Mouse (Mus musculus) layer of hippocampus, adult 8-10 months (tissue): Measurements from ENCODE around the gene Vtcn1. TPM values are rescaled to one million over a fixed set of nuclear protein-coding genes. Genes with fewer than 3 reads are reported as not detected.

Experiments used
- DNase-seq, 2 experiments: peaks; one replicate each; pipeline ENCODE4 v3.0.0; 2022; ENCODE audit warnings: low spot score in 2 of 2
- total RNA-seq, 4 experiments: library from RNA; stranded (reverse); gene quantifications; 2 replicates each; pipeline ENCODE4 v1.2.4; 2022

Gene Vtcn1
- total RNA-seq, 4 experiments from 2014 or later = not detected

DNA sequence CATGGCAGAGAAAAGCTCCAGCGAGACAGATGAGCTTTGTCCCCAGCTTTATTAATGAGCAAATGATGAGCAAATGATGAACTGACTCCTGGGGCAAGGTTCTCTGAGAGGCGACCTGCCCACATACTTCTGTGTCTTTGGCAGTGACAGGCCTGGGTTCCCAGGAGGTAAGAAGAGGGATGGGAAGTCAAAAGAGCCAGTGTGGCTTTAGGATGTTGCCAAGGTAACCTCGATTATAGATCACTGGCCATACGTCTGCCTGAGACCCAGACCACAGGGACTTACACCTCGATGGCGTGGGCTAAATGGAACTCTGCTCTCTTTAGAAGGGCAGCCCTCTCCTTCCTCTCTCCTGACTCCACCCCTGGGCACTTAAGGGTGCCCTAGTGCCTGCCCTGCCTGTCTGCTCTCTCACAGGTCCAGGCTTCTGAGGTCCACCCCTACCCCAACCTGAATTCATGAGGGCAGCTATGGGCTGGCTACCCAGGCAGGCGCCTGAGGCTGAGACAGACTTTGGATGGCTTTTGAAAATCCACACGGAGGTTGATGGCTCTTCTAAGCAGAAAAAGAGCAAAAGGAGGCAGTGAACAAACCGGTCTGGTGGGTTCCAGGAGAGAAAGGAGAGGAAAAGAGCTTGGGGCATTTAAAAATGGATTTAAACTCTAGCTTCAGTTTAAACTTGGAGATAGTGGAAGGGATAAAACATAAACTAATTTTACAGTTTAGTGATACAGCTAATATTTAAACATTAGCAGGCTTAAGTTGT lies 31.0 kb downstream of the Vtcn1 start:
- DNase-seq = no peak

DNA sequence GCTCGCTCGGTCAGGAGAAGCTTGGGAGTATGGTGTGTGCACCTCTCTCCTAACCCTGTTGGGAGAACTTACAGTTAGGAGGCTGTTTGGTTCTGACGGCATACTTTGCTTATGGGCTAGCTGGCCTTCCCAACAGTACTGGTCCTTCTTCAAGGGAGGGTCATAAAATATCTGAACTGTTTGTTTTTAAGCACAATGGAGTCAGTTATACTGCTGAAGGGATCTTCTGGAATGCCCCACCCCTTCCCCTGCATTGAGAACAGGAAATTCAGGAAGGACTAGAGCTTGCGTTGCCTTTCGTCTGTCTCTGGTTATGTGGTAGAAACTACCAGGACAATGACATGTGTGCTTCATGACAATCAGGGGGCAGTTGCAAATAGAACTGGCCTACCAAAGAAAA lies 31.9 kb downstream of the Vtcn1 start:
- DNase-seq = no peak

DNA sequence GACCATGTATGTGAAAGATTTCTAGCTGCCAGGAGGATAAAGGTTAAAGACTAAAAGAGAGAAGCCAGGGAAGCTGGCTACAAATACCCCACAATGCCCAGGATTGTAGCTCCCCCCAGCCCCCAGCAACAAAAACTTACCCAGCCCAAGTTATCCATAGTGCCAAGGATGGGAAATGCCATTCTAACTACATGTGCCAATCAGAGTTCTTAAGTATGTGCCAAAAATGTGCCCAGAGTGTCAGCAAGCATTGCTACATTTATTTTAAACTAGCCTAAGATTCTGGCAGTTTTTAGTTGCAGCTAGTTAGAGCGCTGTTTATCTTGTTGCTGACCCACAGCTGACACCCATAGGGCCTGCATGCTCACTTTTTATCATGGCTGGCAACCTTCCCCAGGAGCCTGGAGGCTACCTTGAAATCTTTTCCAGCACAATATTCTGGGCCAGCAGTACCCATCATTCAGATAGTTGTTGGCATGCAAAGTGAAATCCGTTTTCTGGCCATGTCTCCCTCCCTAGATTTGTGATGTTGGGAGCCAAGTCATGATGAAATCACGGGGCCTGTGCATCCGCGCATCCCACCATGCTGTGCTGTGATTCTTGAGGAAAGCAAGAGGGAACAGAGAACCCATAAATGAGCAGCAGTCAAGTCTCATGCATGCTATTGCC lies 33.2 kb downstream of the Vtcn1 start:
- no peak for DNase-seq

DNA sequence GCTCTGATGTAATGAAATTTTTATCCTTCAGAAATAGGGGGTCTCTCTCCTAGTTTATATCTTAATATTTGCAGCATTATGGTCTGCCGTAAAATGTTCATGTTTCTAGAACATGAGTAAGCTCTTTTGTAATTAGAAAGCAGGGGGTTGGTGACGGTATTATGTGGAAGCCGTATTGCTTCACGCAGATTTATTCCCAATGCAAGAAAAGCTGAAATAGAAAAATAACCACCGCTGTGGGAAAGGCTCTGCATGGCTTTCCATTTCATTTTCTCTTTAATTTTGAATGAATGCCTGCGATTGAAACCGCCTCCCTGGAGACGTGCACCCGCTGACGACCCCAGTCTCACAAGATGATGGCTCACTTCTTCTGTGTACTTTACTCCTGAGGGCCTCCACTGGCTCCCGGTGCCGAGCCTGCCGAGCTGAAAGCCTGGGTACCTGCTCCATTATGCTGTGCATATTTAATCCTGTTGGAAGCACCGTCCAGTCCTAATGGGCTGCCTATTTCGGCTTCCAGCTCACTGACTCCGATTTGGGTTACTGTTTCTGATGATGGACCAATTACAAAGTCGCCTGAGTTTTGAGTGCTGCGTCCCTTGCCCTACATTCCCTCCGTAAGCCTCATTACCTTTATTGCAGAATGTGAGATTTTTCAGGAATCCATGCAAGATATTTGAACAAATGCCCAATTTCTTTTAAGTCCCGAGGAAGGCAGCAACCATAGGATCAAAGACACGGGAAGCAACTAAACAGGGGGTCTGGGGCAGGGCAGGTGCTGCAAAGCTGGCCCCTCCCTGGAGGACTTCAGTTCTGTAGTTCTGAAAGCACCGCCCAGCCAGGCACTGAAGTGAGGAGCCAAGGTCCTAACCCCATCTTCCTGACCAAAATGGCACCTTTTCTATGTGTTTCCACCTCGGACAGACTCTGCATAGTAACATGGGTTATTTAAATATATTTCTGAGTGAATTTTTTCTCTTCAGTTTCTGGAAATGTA lies 36.3 kb downstream of the Vtcn1 start:
- no peak for DNase-seq

DNA sequence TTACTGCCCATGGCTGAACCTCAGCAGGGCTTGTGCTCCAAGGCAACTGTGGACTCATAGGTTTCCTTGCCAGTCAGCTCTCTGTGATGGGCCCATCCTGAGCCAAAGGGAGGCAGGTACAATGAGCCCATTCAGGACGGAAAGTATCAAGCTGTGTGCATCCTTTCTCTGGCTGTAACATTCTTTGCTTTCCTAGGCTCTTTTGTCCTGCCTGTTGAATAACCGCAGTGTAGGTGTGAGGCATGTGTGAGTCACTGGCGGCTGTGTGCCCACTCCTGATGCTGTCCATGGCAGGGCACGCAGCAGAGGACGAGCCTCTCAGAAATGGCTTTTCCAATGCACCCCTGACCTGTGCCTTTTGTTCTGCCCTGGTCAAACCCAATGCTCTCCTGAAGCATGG lies 41.7 kb downstream of the Vtcn1 start:
- DNase-seq = no peak

DNA sequence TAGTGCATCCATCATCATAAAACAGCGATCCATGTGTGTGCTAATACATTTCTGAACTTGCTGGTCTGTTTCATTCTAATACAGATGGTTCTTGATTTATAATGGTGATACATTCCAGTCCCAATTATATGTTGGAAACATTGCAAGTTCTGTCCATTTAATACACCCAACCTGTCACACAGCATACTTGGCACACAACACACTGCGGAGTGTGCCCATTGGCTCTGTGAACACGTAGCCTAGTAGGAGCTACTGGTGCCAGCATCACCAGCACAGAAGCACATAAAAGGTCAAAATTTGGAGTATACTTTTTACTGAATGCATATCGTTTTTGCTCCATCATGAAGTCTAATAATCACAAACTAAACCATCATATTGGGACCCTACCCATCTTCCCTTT lies 51.8 kb downstream of the Vtcn1 start:
- no peak for DNase-seq

DNA sequence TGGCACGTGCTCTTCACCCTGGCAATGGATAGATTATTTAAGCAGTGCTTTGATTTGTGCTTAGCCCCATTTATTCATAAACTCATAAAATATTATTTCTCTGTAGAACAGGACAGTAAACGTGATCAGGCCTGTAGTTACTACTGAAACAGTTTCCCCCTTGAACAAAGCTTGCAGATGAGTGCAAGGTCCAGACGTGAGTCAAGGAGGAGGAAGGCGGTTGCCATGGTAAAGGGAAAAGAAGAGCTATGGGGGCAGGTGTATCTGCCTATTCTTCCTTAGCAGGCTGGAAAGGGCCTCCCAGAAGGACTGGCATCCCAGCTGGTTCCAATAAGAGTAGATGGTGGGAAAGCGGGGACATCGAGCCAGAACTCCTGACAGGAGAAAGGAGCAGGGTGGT lies 56.1 kb downstream of the Vtcn1 start:
- DNase-seq = peak in 1 of 2 experiments; percentile 9

DNA sequence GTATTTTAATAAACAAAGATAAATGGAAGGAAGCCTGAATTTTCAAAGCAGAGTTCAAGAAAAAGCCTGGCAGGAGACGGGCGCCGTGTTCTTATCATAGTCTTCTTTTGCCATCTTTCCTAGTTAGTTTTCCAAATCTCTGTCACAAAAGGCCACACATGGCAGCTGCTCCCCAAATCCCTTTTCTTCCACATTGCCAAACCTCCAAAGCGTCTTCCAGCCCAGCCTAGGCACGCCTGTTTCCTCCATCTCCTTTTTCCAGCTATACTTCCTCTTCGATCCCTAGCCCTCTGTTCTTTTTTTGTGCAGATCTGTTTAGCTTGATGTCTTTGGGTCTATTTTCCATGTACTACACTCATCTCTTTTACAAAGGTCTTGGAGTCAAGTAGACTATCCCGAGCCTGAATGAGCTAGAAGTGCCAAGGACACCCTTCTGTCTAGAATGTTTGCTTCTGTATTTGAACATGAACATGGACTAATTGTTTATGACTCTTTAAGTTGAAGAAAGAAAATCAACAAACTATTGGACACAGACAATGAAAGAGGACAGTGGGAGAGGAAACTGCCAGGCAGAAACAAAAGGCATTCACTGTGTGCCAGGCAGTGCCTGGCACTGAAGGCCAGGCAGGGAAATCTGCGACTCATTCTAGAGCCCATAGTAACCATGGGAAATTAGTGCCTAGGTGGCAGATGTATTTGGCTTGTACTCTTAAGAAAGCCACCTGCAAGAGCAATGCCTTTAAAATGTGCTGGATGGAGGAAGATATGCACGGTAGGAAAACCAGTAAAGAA lies 56.8 kb downstream of the Vtcn1 start:
- no peak for DNase-seq

DNA sequence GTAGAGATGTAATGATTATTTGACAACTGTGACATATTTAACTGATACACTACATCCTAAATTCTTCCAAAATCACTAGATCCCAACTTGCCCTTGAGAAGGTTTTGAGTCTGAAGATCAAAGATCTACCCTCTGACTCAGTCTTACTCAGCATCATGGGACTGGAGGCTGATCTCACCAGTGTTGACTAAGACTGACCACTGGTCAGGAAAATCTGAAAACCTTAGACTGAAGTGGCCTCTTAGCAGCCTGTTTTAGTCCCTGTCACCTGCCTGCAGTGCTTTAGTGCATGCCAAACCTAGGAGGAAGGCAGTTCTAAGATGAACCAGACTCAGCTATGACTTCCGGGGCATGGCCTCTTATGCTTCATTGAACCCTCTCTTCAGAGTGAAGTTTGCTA lies 64.0 kb downstream of the Vtcn1 start:
- no peak for DNase-seq

DNA sequence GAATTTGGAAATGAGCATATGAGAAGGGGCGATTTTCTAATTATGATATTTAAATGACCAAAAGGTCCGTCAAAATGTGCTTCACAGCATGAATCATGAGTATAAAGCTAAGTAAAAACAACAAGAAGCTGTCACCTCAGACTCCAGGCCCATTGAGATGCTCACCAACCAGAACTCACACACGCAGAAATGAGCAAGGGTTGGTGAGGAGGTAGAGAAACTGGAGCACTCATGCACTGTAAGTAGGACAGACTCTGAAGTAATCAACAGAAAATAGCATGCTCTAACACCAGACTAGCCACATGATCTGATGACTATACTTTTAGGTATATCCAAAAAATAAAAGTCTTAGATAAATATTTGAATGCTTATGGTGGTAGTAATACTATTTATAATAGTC lies 65.1 kb downstream of the Vtcn1 start:
- no peak for DNase-seq

DNA sequence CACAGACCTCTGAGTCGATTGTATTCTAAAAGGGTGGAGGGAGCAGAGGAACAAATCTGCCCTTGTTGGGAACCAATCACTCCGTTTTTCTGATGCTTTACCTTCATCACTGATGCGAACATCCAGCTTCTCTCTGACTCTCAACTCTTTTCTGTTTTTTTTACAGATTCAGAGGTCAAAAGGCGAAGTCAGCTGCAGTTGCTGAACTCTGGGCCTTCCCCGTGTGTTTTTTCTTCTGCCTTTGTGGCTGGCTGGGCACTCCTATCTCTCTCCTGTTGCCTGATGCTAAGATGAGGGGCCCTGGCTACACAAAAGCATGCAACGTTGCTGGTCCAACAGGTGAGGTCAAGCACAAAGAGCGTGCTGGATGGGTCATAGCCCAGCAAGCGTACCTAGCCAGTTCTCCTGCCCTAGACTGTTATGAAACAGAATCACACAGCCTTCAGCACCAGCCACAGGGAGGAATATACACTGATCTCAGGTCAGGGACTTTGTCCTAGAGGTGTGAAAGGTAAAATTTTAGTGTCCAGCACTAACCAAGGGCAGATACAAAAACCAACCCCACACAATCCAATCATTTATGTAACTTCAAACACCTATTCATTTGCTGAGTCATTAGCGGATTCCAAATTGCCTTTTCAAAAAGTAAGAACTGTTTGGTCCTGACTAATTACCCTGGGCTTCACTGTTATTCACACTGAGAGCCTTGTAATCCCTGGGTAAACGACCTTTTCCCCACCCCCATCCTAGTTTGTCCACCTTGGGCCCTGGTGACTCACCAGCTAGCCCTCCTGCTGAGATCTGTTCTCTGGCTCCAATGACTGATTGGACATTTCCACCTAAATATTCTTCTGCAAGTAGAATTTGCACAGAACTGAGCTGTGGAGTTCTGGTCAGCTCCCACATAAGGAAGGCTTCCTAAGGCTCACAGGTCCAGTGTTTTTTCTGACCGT lies 67.4 kb downstream of the Vtcn1 start:
- DNase-seq = no peak

DNA sequence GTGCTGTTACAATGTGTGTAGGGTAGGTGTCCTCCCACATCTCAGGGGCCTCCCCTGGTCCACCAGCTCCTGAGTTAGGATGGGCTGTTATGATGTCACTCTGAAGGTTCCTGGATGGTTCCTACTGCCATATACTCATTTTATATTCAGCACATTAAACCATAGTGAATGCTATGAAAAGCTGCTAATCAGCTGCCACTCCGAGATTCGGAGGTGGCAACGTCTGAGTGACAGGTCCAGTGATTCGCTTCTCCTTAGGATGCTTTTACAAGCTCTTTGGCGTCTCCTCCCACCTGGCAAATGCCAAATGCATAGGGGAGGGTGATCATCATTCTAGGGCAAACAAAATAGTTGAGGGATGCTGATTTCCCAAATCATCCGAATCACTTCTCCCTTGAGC lies 70.2 kb downstream of the Vtcn1 start:
- no peak for DNase-seq

DNA sequence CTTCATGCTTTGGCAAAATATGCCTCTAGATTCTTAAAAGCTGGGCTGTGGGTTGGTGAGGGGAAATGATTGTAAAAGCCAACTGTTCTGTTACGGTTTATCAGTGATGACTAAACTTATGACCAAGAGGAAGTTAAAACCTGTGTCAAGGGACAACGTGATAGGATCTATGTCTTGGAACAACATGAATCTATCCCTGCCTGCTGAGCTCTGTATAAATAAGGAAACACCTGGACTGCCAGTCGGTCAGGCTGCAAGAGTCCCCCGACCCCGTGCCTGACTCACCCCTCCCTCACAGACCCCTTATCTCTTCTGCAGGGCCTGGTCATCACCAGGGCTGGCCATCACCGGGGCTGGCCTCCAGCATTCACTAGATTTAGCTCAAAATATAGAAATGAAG lies 80.9 kb downstream of the Vtcn1 start:
- no peak for DNase-seq

DNA sequence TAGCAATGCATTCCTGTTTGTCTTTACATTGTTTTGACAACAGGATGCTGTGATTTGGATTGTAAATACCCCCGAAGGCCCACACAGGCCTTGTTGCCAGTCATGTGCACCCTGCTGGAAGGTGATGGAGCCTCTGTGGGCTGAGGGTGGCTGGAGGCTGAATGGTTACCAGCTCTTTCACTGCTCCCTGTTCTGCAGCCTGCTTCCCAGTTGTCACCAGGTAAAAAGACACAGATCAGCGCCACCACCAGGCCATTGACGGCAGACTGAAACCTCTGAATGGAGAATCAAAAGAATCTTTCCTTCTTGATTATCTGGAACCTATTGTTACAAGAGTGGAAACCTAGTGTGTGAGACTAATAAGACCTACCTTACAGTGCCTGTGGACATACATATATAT lies 81.7 kb downstream of the Vtcn1 start:
- no peak for DNase-seq

DNA sequence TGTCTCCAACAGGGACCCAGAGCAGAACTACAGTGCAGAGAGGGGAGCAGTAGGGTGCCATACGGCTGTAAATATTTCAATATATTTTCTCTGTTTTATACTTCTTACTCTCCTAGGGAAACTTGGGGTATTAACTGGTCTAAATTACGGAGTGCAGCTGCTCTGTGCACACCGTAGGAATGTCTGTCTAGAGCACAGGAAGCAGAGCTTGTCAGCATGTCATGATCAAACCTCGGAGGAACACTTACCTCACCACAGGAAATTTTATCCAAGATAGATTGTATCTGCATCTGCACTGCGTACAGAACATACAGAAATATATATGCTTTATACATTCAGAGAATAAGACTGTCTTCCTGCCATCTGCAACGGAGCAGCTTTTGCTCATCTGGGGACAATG lies 83.3 kb downstream of the Vtcn1 start:
- DNase-seq = no peak

DNA sequence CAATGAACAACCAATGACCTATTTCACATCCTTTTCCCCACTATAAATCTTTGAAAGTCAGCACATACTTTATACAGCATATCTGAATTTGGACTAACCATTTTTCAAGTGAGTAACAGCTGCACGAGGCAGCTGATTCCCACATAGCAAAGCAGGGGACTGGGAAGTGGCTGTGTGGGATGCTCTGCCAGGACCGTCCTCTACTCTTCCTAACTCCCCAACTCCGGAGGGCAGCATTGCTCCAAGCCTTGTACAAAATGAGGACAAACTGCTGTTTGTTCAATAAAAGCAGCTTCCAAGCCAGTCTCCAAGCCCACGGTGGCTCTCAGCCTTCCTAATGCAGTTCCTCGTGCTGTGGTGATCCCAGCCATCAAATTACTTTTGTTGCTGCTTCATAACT lies 85.4 kb downstream of the Vtcn1 start:
- no peak for DNase-seq

DNA sequence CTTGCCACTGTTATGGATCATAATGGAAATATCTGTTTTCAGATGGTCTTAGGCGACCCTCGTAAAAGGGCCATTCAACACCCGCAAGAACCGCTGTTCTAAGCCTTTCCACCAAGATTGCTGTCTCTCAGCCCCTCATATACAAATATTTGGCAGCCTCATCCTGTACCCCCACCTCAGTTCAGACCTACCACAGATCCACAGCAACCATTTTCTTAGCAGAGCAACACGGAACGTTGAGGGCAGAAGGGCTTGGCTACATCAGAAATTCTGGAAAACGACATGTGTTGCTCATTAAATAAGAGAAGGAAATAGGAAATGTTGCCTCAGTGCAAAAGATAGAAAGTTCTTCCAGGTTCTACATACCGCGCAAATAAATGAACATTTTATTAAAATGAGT lies 85.8 kb downstream of the Vtcn1 start:
- DNase-seq = no peak

DNA sequence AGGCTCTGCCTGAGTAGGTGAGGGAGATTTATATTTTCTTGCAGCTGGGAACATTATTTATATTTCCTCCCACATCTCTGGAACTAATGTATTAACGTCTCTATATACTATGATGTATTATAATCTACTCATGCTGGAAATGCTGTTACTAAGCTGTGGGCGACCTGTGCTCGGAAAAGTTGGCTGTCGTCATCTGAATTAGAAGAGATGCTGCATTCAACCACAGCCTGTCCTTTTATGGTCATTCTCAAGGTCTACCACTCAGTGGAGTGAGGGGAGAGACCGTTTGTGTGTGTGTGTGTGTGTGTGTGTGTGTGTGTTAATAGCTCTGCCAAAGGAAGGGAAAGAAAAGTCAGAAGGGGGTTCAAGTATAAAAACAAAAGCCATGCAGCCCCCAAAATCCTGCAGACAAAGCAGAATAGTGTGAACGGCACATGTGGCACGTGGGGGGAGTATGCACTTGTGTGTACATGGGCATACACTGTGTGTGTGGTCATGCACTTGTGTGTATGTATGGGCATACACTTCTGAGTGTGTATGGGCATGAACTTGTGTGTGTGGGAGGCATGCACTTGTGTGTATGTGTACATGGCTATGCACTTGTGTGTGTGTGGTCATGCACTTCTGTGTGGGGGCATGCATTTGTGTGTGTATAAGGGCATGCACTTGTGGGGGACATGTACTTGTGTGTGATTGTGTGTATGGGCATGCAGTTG lies 86.4 kb downstream of the Vtcn1 start:
- DNase-seq = no peak

DNA sequence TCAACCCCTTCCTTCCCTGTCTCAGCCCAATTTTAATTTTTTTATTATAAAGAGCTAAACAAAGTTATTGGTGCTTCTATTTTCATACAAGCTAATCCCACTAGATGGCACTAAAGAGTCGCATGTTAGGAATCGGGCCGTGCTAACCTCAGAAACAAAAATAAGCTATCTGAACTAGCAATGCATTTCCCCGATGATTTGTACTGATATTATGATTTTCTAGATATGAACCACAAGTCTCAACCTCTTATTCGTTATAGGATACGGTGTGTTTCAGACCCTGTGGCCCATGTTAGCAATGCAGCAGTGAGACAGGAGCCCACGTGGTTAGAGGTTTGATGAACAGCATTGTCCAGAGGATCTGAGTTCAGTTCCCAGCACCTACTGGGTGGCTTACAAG lies 91.6 kb downstream of the Vtcn1 start:
- DNase-seq = peak in 1 of 2 experiments; percentile 26
